Mouse (Mus musculus): ENCODE results near the gene Arhgap10. TPM values are rescaled to one million over a fixed set of nuclear protein-coding genes. Genes with fewer than 3 reads are reported as not detected.

The Arhgap10 gene
- 10.4 TPM for polyA plus RNA-seq (2017; shearing (Covaris generic))

DNA sequence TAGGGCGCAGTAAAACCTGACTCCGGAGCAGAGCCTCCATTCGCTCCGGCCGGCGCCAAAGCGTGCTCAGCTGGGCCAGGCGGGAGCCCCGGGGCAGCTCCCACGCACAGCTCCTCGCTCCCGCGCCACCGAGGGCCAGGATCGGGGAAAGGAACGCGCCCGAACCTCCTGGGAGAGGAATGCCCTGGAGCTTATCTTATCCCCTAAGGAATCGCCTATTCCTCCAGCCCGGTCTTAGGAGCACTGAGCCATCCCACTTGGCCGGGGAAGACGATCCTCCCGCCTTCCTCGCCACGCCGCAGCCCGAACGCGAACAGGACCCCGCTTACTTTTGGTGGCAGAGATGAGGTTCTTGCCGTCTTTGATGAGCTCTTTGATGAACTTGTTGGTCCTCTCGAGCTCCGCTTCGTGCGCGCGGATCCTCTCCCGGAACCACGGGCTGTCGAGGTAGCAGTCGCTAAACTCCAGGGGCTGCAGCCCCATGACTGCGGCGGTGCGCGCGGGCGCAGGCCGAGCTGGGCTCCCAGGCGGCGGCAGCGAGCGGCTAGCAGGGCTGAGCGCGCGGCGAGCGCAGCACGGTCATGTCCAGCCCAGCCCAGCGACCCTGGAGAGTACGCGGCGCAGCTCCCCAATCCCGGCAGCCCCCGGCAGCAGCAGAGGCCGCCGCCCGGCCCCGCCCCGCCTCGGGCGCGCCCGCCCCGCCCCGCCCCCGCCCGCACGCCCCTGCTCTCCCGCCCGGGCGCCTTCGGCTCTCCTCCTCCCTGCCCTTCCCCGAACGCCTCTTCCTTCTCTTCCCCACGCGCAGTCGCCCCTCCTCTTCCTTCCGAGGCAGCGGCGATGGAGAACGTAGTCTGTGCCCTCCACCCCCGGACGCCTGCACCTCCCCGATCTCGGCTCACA lies at the start of gene Arhgap10:
Arhgap10 (minus strand) TSS at position 653 of the 900 bp plus-strand sequence.

DNA sequence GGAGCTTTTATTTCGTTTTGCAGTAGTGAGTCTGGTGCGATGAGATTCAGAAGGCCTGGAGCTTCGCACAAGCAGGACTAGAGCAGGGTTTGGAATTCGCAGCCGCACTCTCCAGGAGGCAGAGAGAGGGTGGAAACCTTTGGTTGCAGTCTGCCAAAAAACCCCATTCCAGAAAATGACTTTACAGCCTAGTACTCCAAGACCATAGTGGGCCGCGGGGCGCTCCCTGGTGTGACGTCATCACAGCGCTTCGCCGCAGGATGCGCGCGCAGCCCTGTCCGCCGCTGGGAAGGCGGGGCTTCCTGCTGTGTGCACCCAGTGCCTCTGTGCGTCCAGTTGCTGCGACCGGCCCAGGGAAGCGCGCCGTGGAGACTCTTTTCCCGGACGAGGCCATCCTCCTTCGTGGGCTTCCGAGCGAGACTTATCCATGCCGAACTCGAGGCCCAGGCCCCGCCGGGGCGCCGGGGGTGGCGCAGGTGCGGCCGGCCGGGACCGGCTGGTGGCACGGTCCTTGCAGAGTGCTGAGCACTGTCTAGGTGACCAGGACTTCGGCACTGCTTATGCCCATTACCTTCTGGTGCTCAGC lies 31.5 kb upstream of the Arhgap10 start, which contains the start of gene Prmt9:
Prmt9 (plus strand) TSS at position 277 of the 586 bp plus-strand sequence.

Other genes with a start within 250 kb of the Arhgap10 start
- gene Prmt9, start 31.4 kb upstream of the Arhgap10 start, polyA plus RNA-seq (2017; shearing (Covaris generic)) = 20.7 TPM
- 15.6 TPM for gene Tmem184c, start 92.7 kb upstream of the Arhgap10 start, polyA plus RNA-seq (2017; shearing (Covaris generic))
- gene Ednra, start 206.5 kb upstream of the Arhgap10 start, polyA plus RNA-seq (2017; shearing (Covaris generic)) = not detected